Mouse (Mus musculus) erythroblast, embryonic 14.5 days (primary cell): Measurements from ENCODE around the gene Cntnap1.

Experiments
- GATA1 ChIP-seq: IDR thresholded peaks from 2 replicates; pipeline ENCODE4 v1.6.1; 2012; ENCODE audit warnings: low read length, inconsistent platforms, mixed read lengths
- TAL1 ChIP-seq: IDR thresholded peaks from 3 replicates; pipeline ENCODE4 v1.6.1; 2012; ENCODE audit warnings: low read length, inconsistent platforms, mixed read lengths

DNA sequence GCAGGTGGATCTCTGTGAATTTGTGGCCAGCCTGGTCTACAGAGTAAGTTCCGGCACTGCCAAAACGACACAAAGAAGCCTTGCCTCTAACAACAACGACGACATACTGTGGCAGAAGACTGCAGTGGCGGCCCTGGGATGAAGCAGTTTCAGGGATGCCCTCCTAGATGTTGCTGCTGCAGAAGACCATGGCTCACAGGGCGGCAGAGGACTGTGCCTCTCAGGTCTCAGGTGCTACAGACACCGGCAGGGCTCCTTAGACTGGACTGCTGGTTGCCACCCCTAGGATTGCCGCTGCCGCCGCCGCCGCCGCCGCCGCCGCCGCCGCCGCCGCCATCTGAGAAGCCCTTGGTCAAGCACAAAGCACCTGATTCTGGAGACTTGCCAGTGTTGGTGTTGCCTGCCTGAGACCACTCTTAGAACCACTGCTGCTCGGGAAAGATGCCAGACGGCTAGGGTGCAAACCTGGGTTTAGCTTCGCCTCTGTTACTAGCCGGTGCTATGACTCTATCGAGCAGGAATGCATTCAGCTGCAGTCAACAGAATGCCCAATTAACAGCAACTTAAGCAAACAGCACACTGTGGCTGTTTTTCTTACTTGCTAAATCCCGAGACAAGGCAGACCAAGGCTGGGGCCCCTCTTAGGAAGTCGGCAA, 30.0 kb upstream of the Cntnap1 start:
- no peak for TF ChIP-seq GATA1
- no peak for TF ChIP-seq TAL1
